In genomic region chr1:64875712-64876111, GRCm38 (mm10) we compare ENCODE assay signal across 12 mouse cellular contexts.
A peak's percentile ranks its signal among the peaks of the same experiment; 100 is the strongest.
DNase-seq lines count a peak whose midpoint lies in the region; ATAC-seq and TF ChIP-seq lines count a peak whose summit lies in the region.
"Had no signal": no experiment of that assay in that cellular context is flagged by ENCODE, and none has a peak within 500 bp of the region (broad histone marks: within the 10 kb centered on the region; RNA-seq: fewer than 3 reads in every experiment).

No protein-coding gene starts in this region.

- 60% methylated on average over 5 of the region's 5 CpGs for WGBS in heart, embryonic 15.5 days
- WGBS in thymus, adult 2 months: 49% methylated on average over 5 of the region's 5 CpGs

- ATAC-seq in heart, embryonic 15.5 days (replicated peaks; ENCODE audit: insufficient number of reproducible peaks, insufficient read depth, low FRiP score, low read depth): no peak
- 0 out of 2 replicates have a peak, but pooled peaks have one; percentile 55 for ATAC-seq in erythroblast, adult 5-6 weeks (replicated peaks; ENCODE audit: low FRiP score, poor library complexity, severe bottlenecking)
- no peak for ATAC-seq in monocyte, adult 5-6 weeks (replicated peaks; ENCODE audit: insufficient number of reproducible peaks, low FRiP score, low TSS enrichment, poor library complexity, severe bottlenecking)

- no peaks in the 10 kb centered on the region for H3K27me3 ChIP-seq in heart, embryonic 15.5 days
- H3K27me3 ChIP-seq in thymus, adult 2 months (ENCODE audit: control insufficient read depth, insufficient read depth, low read length): no peaks in the 10 kb centered on the region
- H3K27me3 ChIP-seq: forebrain, embryonic 12.5 days; midbrain, embryonic 12.5 days had no signal

- H3K9me3 ChIP-seq in heart, embryonic 15.5 days (replicated peaks): no peaks in the 10 kb centered on the region
- H3K9me3 ChIP-seq: forebrain, embryonic 12.5 days; midbrain, embryonic 12.5 days had no signal

- no peaks in the 10 kb centered on the region for H3K36me3 ChIP-seq in heart, embryonic 15.5 days
- H3K36me3 ChIP-seq in thymus, adult 2 months (ENCODE audit: control insufficient read depth, insufficient read depth, low read length): no peaks in the 10 kb centered on the region
- H3K36me3 ChIP-seq: forebrain, embryonic 12.5 days; midbrain, embryonic 12.5 days had no signal

- H3K4me1 ChIP-seq in heart, embryonic 15.5 days (replicated peaks): peaks cover 7% of the 10 kb centered on the region
- peaks cover 11% of the 10 kb centered on the region for H3K4me1 ChIP-seq in thymus, adult 2 months (replicated peaks; ENCODE audit: control insufficient read depth, insufficient read depth, low read length)
- H3K4me1 ChIP-seq: forebrain, embryonic 12.5 days; midbrain, embryonic 12.5 days had no signal

- no peak for TF ChIP-seq CTCF in thymus, adult 2 months (IDR thresholded peaks at IDR 0.05; ENCODE audit: borderline replicate concordance, control insufficient read depth, extremely low read depth, insufficient read depth, low read length, poor library complexity)

- H3K4me3 ChIP-seq in heart, embryonic 15.5 days: no peak overlapping the region
- no peak overlapping the region for H3K4me3 ChIP-seq in thymus, adult 2 months (ENCODE audit: control insufficient read depth, insufficient read depth, low read length)
- H3K4me3 ChIP-seq: forebrain, embryonic 12.5 days; midbrain, embryonic 12.5 days had no signal

- no peak overlapping the region for H3K4me2 ChIP-seq in heart, embryonic 15.5 days
- H3K4me2 ChIP-seq: forebrain, embryonic 12.5 days; hindbrain, embryonic 14.5 days; midbrain, embryonic 12.5 days had no signal

- TF ChIP-seq POLR2A in thymus, adult 2 months (IDR thresholded peaks at IDR 0.05; ENCODE audit: control insufficient read depth, extremely low read depth, insufficient read depth, low read length, poor library complexity): no peak

- no peak overlapping the region for H3K9ac ChIP-seq in heart, embryonic 15.5 days
- H3K9ac ChIP-seq: forebrain, embryonic 12.5 days; hindbrain, embryonic 14.5 days; midbrain, embryonic 12.5 days had no signal

- DNase-seq in heart, postnatal 4 days: no peak
- no peak for DNase-seq in thymus, adult 2 months
- DNase-seq in thymus, postnatal 14 days: no peak
- DNase-seq in gastrocnemius, postnatal 25 days: no peak
- DNase-seq: cerebellum, adult 9-11 months; right cerebral cortex, postnatal 25 days had no signal

- H3K27ac ChIP-seq in heart, embryonic 15.5 days: peak overlapping the region; percentile 52
- H3K27ac ChIP-seq in thymus, adult 2 months (ENCODE audit: control insufficient read depth, insufficient read depth, low read length): 0 out of 2 replicates have a peak overlapping the region, but pooled peaks have one; percentile 29
- H3K27ac ChIP-seq: forebrain, embryonic 12.5 days; hindbrain, embryonic 14.5 days; midbrain, embryonic 12.5 days had no signal
